Mouse (Mus musculus) adrenal gland, adult 2 months (tissue): ENCODE measurements at regions not wholly inside any gene's neighbourhood (a gene's known extent, or its start where the extent isn't known, plus 50 kb on each side); places are given as distances from the start of the nearest gene placed in this dataset.

Source experiments
- DNase-seq: peaks from one replicate; pipeline ENCODE4 v3.0.0; 2021

- DNase-seq: no peak
Observed at GRCm38 (mm10) chr15:61297447-61298208, 374.8 kb upstream of the A1bg start.

- no peak for DNase-seq
Observed at GRCm38 (mm10) chr15:61294616-61295015, 371.8 kb upstream of the A1bg start.

- DNase-seq: no peak
Observed at GRCm38 (mm10) chr15:61294131-61294530, 371.3 kb upstream of the A1bg start.

GRCm38 (mm10) chr15:61268766-61269165 is 346.0 kb upstream of the A1bg start:
- DNase-seq: no peak

- no peak for DNase-seq
Observed at GRCm38 (mm10) chr15:61259047-61259446, 336.2 kb upstream of the A1bg start.

- no peak for DNase-seq
Observed at GRCm38 (mm10) chr15:61244511-61244910, 321.7 kb upstream of the A1bg start.

- DNase-seq: no peak
Observed at GRCm38 (mm10) chr15:61242161-61242681, 319.4 kb upstream of the A1bg start.

- DNase-seq: no peak
Observed at GRCm38 (mm10) chr15:61241741-61242140, 318.9 kb upstream of the A1bg start.

GRCm38 (mm10) chr15:61240344-61240743 is 317.5 kb upstream of the A1bg start:
- DNase-seq: no peak

- no peak for DNase-seq
Observed at GRCm38 (mm10) chr15:61239414-61239813, 316.6 kb upstream of the A1bg start.

GRCm38 (mm10) chr15:61238996-61239395 is 316.2 kb upstream of the A1bg start:
- DNase-seq: no peak

GRCm38 (mm10) chr15:61229579-61229978 is 306.8 kb upstream of the A1bg start:
- DNase-seq: peak; percentile 4

- no peak for DNase-seq
Observed at GRCm38 (mm10) chr15:61222923-61223322, 300.1 kb upstream of the A1bg start.

GRCm38 (mm10) chr15:61210161-61210560 is 287.3 kb upstream of the A1bg start:
- no peak for DNase-seq

- no peak for DNase-seq
Observed at GRCm38 (mm10) chr15:61189981-61190380, 267.2 kb upstream of the A1bg start.

GRCm38 (mm10) chr15:61189481-61189880 is 266.7 kb upstream of the A1bg start:
- DNase-seq: no peak

- DNase-seq: no peak
Observed at GRCm38 (mm10) chr15:61184597-61184963, 261.8 kb upstream of the A1bg start.

GRCm38 (mm10) chr15:61183751-61184596 is 261.2 kb upstream of the A1bg start:
- no peak for DNase-seq

GRCm38 (mm10) chr15:61183291-61183690 is 260.5 kb upstream of the A1bg start:
- no peak for DNase-seq

GRCm38 (mm10) chr15:61168842-61169416 is 246.1 kb upstream of the A1bg start:
- DNase-seq: no peak

- DNase-seq: no peak
Observed at GRCm38 (mm10) chr15:61165050-61165449, 242.2 kb upstream of the A1bg start.

GRCm38 (mm10) chr15:61161397-61161796 is 238.6 kb upstream of the A1bg start:
- DNase-seq: peak; percentile 89

GRCm38 (mm10) chr15:61160666-61161065 is 237.9 kb upstream of the A1bg start:
- peak; percentile 62 for DNase-seq
